Mouse (Mus musculus): ENCODE data around the gene Foxn3. TPM values are rescaled to one million over a fixed set of nuclear protein-coding genes. Genes with fewer than 3 reads are reported as not detected.

Gene Foxn3
- total RNA-seq, 1 experiment from 2014 or later = 96.6 TPM

DNA sequence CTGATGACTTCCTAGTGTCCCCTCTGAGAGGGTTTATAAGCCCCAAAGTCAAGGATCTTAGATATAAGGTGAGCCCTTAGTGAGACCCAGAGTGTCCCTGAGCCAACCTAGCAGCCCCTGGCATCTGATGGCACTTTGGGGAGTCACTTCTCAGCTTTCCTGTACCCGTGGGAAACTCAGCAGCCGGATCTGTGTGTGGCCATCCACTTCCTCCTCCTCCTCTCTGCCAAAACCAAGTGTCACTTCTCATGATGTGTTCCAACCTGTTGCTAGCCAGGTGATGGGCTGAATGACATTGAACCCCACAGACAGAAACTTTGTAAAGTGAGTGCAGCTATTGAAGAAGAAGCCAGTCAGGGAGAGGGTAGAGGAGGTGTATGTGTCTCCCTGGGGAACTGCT lies 2.2 kb upstream of the Foxn3 start:
- ATAC-seq (replicated peaks; ENCODE audit: insufficient number of reproducible peaks, low FRiP score, low TSS enrichment, poor library complexity, severe bottlenecking) = no peak

- ATAC-seq (replicated peaks; ENCODE audit: insufficient number of reproducible peaks, low FRiP score, low TSS enrichment, poor library complexity, severe bottlenecking) = peak; percentile 50
Measured at GRCm38 (mm10) chr12:99564301-99564910, 1.0 kb upstream of the Foxn3 start.

DNA sequence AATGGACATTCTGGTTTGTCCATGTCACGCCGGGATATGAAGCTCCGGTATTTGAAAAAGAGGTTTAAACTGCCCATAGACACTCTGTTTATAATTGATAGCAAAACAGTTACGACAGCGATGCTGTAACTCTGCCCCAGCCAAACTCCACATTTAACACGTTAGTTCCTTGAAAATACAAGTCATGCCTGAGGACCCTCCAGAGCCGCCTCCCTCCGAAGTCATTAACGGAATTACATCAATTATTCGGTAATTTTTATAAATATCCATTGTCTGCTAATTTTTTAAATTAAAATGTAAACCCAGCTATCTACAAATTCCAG lies 554 bp downstream of the Foxn3 start:
- ATAC-seq (replicated peaks; ENCODE audit: insufficient number of reproducible peaks, low FRiP score, low TSS enrichment, poor library complexity, severe bottlenecking) = no peak

- peak; percentile 42; the same call in 1 of the 2 replicates for ATAC-seq (replicated peaks; ENCODE audit: insufficient number of reproducible peaks, low FRiP score, low TSS enrichment, poor library complexity, severe bottlenecking)
Measured at GRCm38 (mm10) chr12:99562073-99562866, 1.1 kb downstream of the Foxn3 start.

- ATAC-seq (replicated peaks; ENCODE audit: insufficient number of reproducible peaks, low FRiP score, low TSS enrichment, poor library complexity, severe bottlenecking) = peak; percentile 28
Measured at GRCm38 (mm10) chr12:99561333-99561766, 2.0 kb downstream of the Foxn3 start.

- 0 out of 2 replicates have a peak, but pooled peaks have one; percentile 3 for ATAC-seq (replicated peaks; ENCODE audit: insufficient number of reproducible peaks, low FRiP score, low TSS enrichment, poor library complexity, severe bottlenecking)
Measured at GRCm38 (mm10) chr12:99560701-99561332, 2.6 kb downstream of the Foxn3 start.

DNA sequence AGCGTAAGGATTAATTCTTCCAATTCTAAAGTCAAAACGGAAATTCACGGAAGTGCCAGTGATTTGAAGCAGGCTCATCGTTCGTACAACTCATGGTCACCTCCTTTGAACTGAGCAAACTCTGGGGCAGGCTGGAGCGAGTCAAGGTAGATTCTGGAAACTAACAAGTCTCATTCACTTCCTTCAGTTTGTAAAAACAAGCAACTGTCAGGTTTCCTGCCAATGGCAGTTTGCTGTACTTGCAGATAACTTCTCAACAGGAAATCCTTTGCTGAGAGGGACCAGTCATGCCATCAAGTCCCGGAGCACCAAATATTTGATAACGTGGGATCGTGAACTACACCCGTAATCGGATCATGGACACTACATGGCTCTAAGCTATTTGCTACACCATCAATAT lies 3.9 kb downstream of the Foxn3 start:
- ATAC-seq (replicated peaks; ENCODE audit: insufficient number of reproducible peaks, low FRiP score, low TSS enrichment, poor library complexity, severe bottlenecking) = no peak

DNA sequence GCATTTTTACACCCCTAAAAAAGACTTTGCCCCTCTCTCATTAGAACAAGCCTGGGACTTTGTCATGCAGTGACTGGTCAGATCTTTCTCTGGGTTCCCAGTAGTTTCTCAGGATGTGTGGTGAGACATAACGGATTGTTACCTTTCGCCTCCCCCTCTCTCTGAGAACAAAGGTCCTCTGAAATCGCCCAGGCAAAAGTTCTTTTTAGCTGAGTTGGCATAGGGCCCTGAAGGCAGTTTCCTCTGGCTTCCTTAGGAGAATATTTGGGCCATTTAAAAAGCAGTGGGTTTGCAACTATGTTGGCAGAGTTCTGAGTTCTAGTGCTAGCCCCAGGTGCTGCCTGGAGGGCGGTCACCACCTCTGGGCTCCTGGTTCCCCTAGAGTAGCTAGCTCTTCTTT lies 4.9 kb downstream of the Foxn3 start:
- no peak for ATAC-seq (replicated peaks; ENCODE audit: insufficient number of reproducible peaks, low FRiP score, low TSS enrichment, poor library complexity, severe bottlenecking)

- ATAC-seq (replicated peaks; ENCODE audit: insufficient number of reproducible peaks, low FRiP score, low TSS enrichment, poor library complexity, severe bottlenecking) = no peak
Measured at GRCm38 (mm10) chr12:99557498-99557897, 5.9 kb downstream of the Foxn3 start.

GRCm38 (mm10) chr12:99550629-99551028 lies 12.8 kb downstream of the Foxn3 start:
- peak; percentile 60 for ATAC-seq (replicated peaks; ENCODE audit: insufficient number of reproducible peaks, low FRiP score, low TSS enrichment, poor library complexity, severe bottlenecking)

- no peak for ATAC-seq (replicated peaks; ENCODE audit: insufficient number of reproducible peaks, low FRiP score, low TSS enrichment, poor library complexity, severe bottlenecking)
Measured at GRCm38 (mm10) chr12:99549811-99550210, 13.6 kb downstream of the Foxn3 start.

- ATAC-seq (replicated peaks; ENCODE audit: insufficient number of reproducible peaks, low FRiP score, low TSS enrichment, poor library complexity, severe bottlenecking) = no peak
Measured at GRCm38 (mm10) chr12:99548419-99548818, 15.0 kb downstream of the Foxn3 start.

DNA sequence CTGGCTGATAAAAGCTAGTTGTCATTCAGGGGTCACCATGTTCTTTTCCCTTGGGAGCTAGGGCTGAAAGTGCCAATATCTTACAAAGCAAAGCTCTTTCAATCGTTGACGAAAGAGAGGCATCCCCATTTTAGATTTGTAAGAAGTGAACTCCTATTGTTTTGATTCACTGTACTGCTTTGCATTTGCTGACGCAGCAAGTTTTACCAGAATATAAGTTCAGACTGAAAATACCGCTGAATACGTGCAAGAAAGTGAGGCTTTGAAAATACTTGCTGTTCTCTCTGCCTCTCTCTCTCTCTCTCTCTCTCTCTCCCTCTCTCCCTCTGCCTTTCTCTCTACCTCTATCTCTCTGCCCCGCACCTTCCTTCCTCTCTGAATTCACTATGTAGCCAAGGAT lies 16.1 kb downstream of the Foxn3 start:
- no peak for ATAC-seq (replicated peaks; ENCODE audit: insufficient number of reproducible peaks, low FRiP score, low TSS enrichment, poor library complexity, severe bottlenecking)

- ATAC-seq (replicated peaks; ENCODE audit: insufficient number of reproducible peaks, low FRiP score, low TSS enrichment, poor library complexity, severe bottlenecking) = no peak
Measured at GRCm38 (mm10) chr12:99545270-99545770, 18.1 kb downstream of the Foxn3 start.

DNA sequence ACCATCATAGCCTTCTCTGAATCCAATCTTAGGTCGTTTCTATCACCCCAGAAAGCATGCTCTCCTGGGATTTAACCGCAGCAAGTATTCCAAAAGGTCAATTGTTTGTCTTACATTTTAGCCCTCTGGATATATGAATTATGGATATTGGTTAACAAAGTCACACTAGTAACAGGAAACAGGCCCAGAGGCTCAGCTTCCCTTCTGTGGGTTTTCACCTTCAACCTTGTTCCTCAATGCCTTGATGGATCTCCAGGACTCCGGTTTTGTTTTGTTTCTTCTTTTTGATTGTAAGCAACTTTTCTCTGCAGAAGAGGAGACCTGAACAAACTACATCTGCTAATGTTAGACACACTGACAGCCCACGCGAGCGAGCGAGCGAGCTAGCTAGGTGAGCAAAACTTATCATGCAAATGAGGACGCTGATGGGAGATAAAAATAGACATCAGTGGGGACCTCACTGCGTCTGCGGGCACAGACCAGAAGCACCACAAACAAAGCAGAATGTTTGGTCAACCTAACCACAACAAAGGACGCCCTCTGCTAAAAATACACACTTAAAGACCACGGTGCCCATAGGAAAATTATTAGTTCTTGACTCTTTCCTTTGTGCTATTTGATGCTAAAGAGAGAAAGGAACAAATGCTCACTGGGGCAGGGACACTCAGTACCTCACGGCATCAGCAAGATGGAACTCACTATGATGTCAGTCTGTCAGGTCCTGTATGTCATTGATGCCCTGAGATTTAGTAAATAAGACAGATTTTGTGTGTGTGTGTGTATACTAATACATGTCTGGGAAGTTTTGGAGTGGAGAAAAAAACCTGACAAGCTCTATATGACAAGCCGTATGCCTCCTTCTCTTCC lies 18.9 kb downstream of the Foxn3 start:
- peak; percentile 56 for ATAC-seq (replicated peaks; ENCODE audit: insufficient number of reproducible peaks, low FRiP score, low TSS enrichment, poor library complexity, severe bottlenecking)

- ATAC-seq (replicated peaks; ENCODE audit: insufficient number of reproducible peaks, low FRiP score, low TSS enrichment, poor library complexity, severe bottlenecking) = no peak
Measured at GRCm38 (mm10) chr12:99543421-99544195, 19.8 kb downstream of the Foxn3 start.

DNA sequence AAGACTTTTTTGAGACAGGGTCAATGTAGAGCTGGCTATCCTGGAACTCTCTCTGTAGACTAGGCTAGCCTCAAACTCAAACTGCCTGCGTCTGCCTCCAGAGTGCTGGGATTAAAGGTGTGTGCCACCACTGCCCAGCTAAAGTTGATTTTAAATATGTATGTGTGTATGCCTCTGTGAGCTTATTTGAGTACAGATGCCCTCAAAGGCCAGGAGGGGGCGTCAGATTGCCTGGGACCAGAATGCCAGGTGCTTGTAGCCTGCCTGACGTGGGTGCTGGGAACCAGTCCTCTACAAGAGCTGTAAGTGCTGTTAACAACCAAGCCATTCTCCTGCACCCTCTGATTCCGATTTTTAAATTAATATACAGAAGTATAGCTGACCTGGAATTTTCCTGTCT lies 23.2 kb downstream of the Foxn3 start:
- no peak for ATAC-seq (replicated peaks; ENCODE audit: insufficient number of reproducible peaks, low FRiP score, low TSS enrichment, poor library complexity, severe bottlenecking)

GRCm38 (mm10) chr12:99537316-99537715 lies 26.1 kb downstream of the Foxn3 start:
- no peak for ATAC-seq (replicated peaks; ENCODE audit: insufficient number of reproducible peaks, low FRiP score, low TSS enrichment, poor library complexity, severe bottlenecking)

Data from monocyte, adult 5-6 weeks (primary cell).